Mouse (Mus musculus): ENCODE data around the gene Spdye4a. TPM values are rescaled to one million over a fixed set of nuclear protein-coding genes. Genes with fewer than 3 reads are reported as not detected.

Gene Spdye4a
- total and polyA plus RNA-seq, 2 experiments from 2014 or later, result not detected

GRCm38 (mm10) chr5:143244926-143245325 lies 18.2 kb upstream of the Spdye4a start:
- Histone ChIP-seq H3K4me1 (ENCODE audit: insufficient read depth) (no peaks in the 10 kb centered on the region), H3K36me3 (ENCODE audit: insufficient read depth) (peaks cover 90% of the 10 kb centered on the region), H3K27ac (ENCODE audit: low read depth, low read length) (no peak overlapping the region), H3K4me2 (ENCODE audit: low read depth) (no peak overlapping the region), H3K9ac (no peak overlapping the region), H3K9me3 (ENCODE audit: low read length) (no peaks in the 10 kb centered on the region), H3K4me3 (ENCODE audit: low read depth, low read length) (no peak overlapping the region), H3K27me3 (ENCODE audit: insufficient read depth, low read length) (no peaks in the 10 kb centered on the region)
- no peak for TF ChIP-seq CTCF (IDR thresholded peaks at IDR 0.05; ENCODE audit: low read depth)
- WGBS, result 95% methylated on average over 26 of the region's 26 CpGs
- no peak; the same call in 1 of the 2 replicates for ATAC-seq
- DNase-seq, result no peak

GRCm38 (mm10) chr5:143236036-143236435 lies 9.3 kb upstream of the Spdye4a start:
- Histone ChIP-seq H3K4me3 (ENCODE audit: low read depth, low read length) (peak overlapping the region; percentile 94), H3K27me3 (ENCODE audit: insufficient read depth, low read length) (no peaks in the 10 kb centered on the region), H3K27ac (ENCODE audit: low read depth, low read length) (no peak overlapping the region), H3K4me1 (ENCODE audit: insufficient read depth) (peaks cover 6% of the 10 kb centered on the region; the same call in 1 of the 2 replicates), H3K9me3 (ENCODE audit: low read length) (no peaks in the 10 kb centered on the region), H3K36me3 (ENCODE audit: insufficient read depth) (peaks cover 34% of the 10 kb centered on the region), H3K4me2 (ENCODE audit: low read depth) (peak overlapping the region; percentile 77), H3K9ac (peak overlapping the region; percentile 98)
- TF ChIP-seq CTCF (IDR thresholded peaks at IDR 0.05; ENCODE audit: low read depth), result no peak
- WGBS, result 38% methylated on average over 9 of the region's 9 CpGs
- DNase-seq, result no peak
- no peak for ATAC-seq

- under 1% methylated on average over 58 of the region's 58 CpGs for WGBS
- peak; percentile 99 for ATAC-seq
- TF ChIP-seq CTCF (IDR thresholded peaks at IDR 0.05; ENCODE audit: low read depth), result peak; percentile 38
- Histone ChIP-seq H3K4me2 (ENCODE audit: low read depth) (peak within 1 kb of the TSS; percentile 77), H3K9ac (peak within 1 kb of the TSS; percentile 98), H3K27me3 (ENCODE audit: insufficient read depth, low read length) (no peaks in the 10 kb centered on the region), H3K36me3 (ENCODE audit: insufficient read depth) (peaks cover 25% of the 10 kb centered on the region), H3K27ac (ENCODE audit: low read depth, low read length) (peak within 1 kb of the TSS; percentile 97), H3K9me3 (ENCODE audit: low read length) (no peaks in the 10 kb centered on the region), H3K4me3 (ENCODE audit: low read depth, low read length) (peak within 1 kb of the TSS; percentile 94), H3K4me1 (ENCODE audit: insufficient read depth) (peaks cover 6% of the 10 kb centered on the region; the same call in 1 of the 2 replicates)
- peak; percentile 98 for DNase-seq
These were observed 8.5 kb upstream of the Spdye4a start, which contains the start of gene Zfp12 for GRCm38 (mm10) chr5:143235028-143235693. TSS of gene Zfp12 (plus strand) at chr5:143235163.

- no peaks in the 10 kb centered on the region for H3K9me3 ChIP-seq (ENCODE audit: low read length)
- 82% methylated on average over 1 of the region's 1 CpGs for WGBS
- ATAC-seq (no peak), DNase-seq (no peak)
- H3K4me1 ChIP-seq (ENCODE audit: insufficient read depth), result no peaks in the 10 kb centered on the region
- H3K27ac ChIP-seq (ENCODE audit: low read depth, low read length), result no peak overlapping the region
- H3K27me3 ChIP-seq (ENCODE audit: insufficient read depth, low read length), result no peaks in the 10 kb centered on the region
- no peak overlapping the region for H3K9ac ChIP-seq
- H3K4me2 ChIP-seq (ENCODE audit: low read depth), result no peak overlapping the region
- H3K36me3 ChIP-seq (ENCODE audit: insufficient read depth), result no peaks in the 10 kb centered on the region
- no peak overlapping the region for H3K4me3 ChIP-seq (ENCODE audit: low read depth, low read length)
- no peak for TF ChIP-seq CTCF (IDR thresholded peaks at IDR 0.05; ENCODE audit: low read depth)
These were observed 4.4 kb downstream of the Spdye4a start for GRCm38 (mm10) chr5:143222287-143222686.

GRCm38 (mm10) chr5:143220996-143221395 lies 5.7 kb downstream of the Spdye4a start:
- Histone ChIP-seq H3K27me3 (ENCODE audit: insufficient read depth, low read length) (no peaks in the 10 kb centered on the region), H3K4me2 (ENCODE audit: low read depth) (no peak overlapping the region), H3K9me3 (ENCODE audit: low read length) (no peaks in the 10 kb centered on the region), H3K36me3 (ENCODE audit: insufficient read depth) (no peaks in the 10 kb centered on the region), H3K27ac (ENCODE audit: low read depth, low read length) (no peak overlapping the region), H3K9ac (no peak overlapping the region), H3K4me1 (ENCODE audit: insufficient read depth) (no peaks in the 10 kb centered on the region), H3K4me3 (ENCODE audit: low read depth, low read length) (no peak overlapping the region)
- WGBS, result 78% methylated on average over 5 of the region's 5 CpGs
- ATAC-seq (no peak), DNase-seq (no peak)
- TF ChIP-seq CTCF (IDR thresholded peaks at IDR 0.05; ENCODE audit: low read depth), result no peak

GRCm38 (mm10) chr5:143213832-143214231 lies 12.9 kb downstream of the Spdye4a start:
- Histone ChIP-seq H3K9ac (no peak overlapping the region), H3K4me1 (ENCODE audit: insufficient read depth) (no peaks in the 10 kb centered on the region), H3K9me3 (ENCODE audit: low read length) (no peaks in the 10 kb centered on the region), H3K27ac (ENCODE audit: low read depth, low read length) (no peak overlapping the region), H3K4me2 (ENCODE audit: low read depth) (no peak overlapping the region), H3K36me3 (ENCODE audit: insufficient read depth) (no peaks in the 10 kb centered on the region), H3K4me3 (ENCODE audit: low read depth, low read length) (no peak overlapping the region), H3K27me3 (ENCODE audit: insufficient read depth, low read length) (no peaks in the 10 kb centered on the region)
- 88% methylated on average over 2 of the region's 2 CpGs for WGBS
- ATAC-seq, result no peak
- no peak for TF ChIP-seq CTCF (IDR thresholded peaks at IDR 0.05; ENCODE audit: low read depth)
- no peak for DNase-seq

- H3K4me1 ChIP-seq (ENCODE audit: insufficient read depth), result no peaks in the 10 kb centered on the region
- no peak overlapping the region for H3K4me3 ChIP-seq (ENCODE audit: low read depth, low read length)
- H3K9ac ChIP-seq, result no peak overlapping the region
- 77% methylated on average over 3 of the region's 3 CpGs for WGBS
- no peak for ATAC-seq
- no peak for DNase-seq
- 0 out of 2 replicates have a peak, but pooled peaks have one; percentile 7 for TF ChIP-seq CTCF (IDR thresholded peaks at IDR 0.05; ENCODE audit: low read depth)
- H3K27me3 ChIP-seq (ENCODE audit: insufficient read depth, low read length), result no peaks in the 10 kb centered on the region
- no peaks in the 10 kb centered on the region for H3K9me3 ChIP-seq (ENCODE audit: low read length)
- no peaks in the 10 kb centered on the region for H3K36me3 ChIP-seq (ENCODE audit: insufficient read depth)
- no peak overlapping the region for H3K27ac ChIP-seq (ENCODE audit: low read depth, low read length)
- no peak overlapping the region for H3K4me2 ChIP-seq (ENCODE audit: low read depth)
These were observed 21.7 kb downstream of the Spdye4a start for GRCm38 (mm10) chr5:143205015-143205414.
